Mouse (Mus musculus) midbrain, embryonic 11.5 days (tissue): Measurements from ENCODE around the gene Atpif1. TPM values are rescaled to one million over a fixed set of nuclear protein-coding genes. Genes with fewer than 3 reads are reported as not detected.

Source experiments
- ATAC-seq: fragments of 200-750 bp; cut with Nextera tagmentation; 2 replicates; pipeline ENCODE4 v1.8.0; 2017; ENCODE audit warnings: moderate TSS enrichment, moderate library complexity; ENCODE audit not compliant: low FRiP score
- DNase-seq: peaks from one replicate; pipeline ENCODE4 v3.0.0; 2015; ENCODE audit warnings: low spot score; ENCODE audit errors: missing footprints
- H3K27ac ChIP-seq: fragments of 300-500 bp; sonication (generic); 2 replicates; pipeline ENCODE4 v1.5.1; 2014; ENCODE audit warnings: low read depth, low read length
- H3K27me3 ChIP-seq: fragments of 300-500 bp; sonication (generic); 2 replicates; pipeline ENCODE4 v1.6.1; 2014; ENCODE audit warnings: mild to moderate bottlenecking, low read length, moderate library complexity, mixed read lengths; ENCODE audit not compliant: control insufficient read depth, insufficient read depth
- H3K36me3 ChIP-seq: fragments of 300-500 bp; sonication (generic); 2 replicates; pipeline ENCODE4 v1.6.1; 2014; ENCODE audit warnings: mild to moderate bottlenecking, low read length, moderate library complexity, mixed read lengths; ENCODE audit not compliant: control insufficient read depth, insufficient read depth
- H3K4me1 ChIP-seq: fragments of 300-500 bp; sonication (generic); 2 replicates; pipeline ENCODE4 v1.6.1; 2014; ENCODE audit warnings: low read length; ENCODE audit not compliant: control insufficient read depth, insufficient read depth
- H3K4me2 ChIP-seq: fragments of 300-500 bp; sonication (generic); 2 replicates; pipeline ENCODE4 v1.6.1; 2014; ENCODE audit warnings: mild to moderate bottlenecking, moderate library complexity
- H3K4me3 ChIP-seq: fragments of 300-500 bp; sonication (generic); 2 replicates; pipeline ENCODE4 v1.5.1; 2014; ENCODE audit warnings: low read depth, low read length
- H3K9ac ChIP-seq: fragments of 300-500 bp; sonication (generic); 2 replicates; pipeline ENCODE4 v1.6.1; 2014; ENCODE audit warnings: low read length
- H3K9me3 ChIP-seq: fragments of 300-500 bp; sonication (generic); 2 replicates; pipeline ENCODE4 v1.6.1; 2016; ENCODE audit warnings: low read length; ENCODE audit not compliant: control insufficient read depth
- WGBS: fragments of 180-500 bp; shearing (Covaris S2); extraction: QIAGEN DNeasy Blood & Tissue Kit; methylation state at CpG from one replicate; pipeline ENCODE4 v1.1.7; 2014; 5-methylcytosine and 5-hydroxymethylcytosine counted together
- polyA plus RNA-seq: library from polyadenylated mRNA; unstranded; fragments of >200 nt; fragmentation: Nextera tagmentation; extraction: Ambion mirVana; gene quantifications from 2 replicates; pipeline ENCODE4 v1.2.1, GENCODE M21; 2014

Gene Atpif1
- polyA plus RNA-seq, 1 experiment from 2014 or later = 1,016 TPM

GRCm38 (mm10) chr4:132532496-132532895 is 963 bp downstream of the Atpif1 start:
- Histone ChIP-seq H3K36me3 (peaks cover 6% of the 10 kb centered on the region; the same call in 1 of the 2 replicates), H3K27ac (no peak overlapping the region), H3K4me2 (peak overlapping the region; percentile 82), H3K9ac (peak overlapping the region; percentile 80), H3K4me3 (peak overlapping the region; percentile 57), H3K27me3 (no peaks in the 10 kb centered on the region), H3K9me3 (no peaks in the 10 kb centered on the region), H3K4me1 (peaks cover 24% of the 10 kb centered on the region)
- no peak for DNase-seq
- WGBS = 47% methylated on average over 5 of the region's 5 CpGs
- ATAC-seq = no peak

DNA sequence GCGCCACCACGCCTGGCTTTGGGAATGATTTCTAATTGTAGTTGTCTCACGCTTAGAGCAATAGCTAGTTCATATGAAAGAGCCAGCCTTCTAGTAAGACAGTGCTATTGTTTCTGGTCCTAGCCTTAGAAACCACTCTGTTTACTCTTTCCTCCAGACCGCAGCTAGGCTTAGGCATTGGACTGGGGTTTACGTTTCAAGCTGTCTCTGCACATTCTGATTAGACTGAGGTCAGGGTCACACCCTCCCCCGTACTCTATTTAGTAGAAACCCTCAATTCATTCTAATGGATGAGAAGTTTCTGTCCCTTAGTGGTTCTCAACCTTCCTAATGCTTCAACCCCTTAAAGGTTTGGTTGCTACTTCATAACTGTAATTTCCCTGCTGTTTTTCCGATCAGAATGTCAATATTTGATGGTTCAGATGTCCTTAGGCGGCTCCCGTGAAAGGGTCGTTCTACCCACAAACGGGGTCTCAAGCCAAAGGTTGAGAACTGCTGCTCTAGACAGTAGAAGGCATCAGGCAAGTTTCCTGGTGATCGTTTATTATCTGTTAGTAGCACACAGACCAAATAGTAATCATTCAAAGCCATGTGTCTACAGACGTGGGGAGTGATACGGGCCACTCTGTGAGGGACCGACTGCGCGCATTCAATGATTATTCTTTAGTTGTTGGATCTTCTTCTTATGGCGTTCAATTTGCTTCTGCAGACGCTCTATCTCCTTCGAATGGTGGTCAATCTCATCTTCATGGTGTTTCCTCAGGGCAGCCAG is 3.2 kb downstream of the Atpif1 start:
- H3K4me3 ChIP-seq = no peak overlapping the region
- DNase-seq (no peak), ATAC-seq (no peak)
- no peak overlapping the region for H3K9ac ChIP-seq
- H3K9me3 ChIP-seq = no peaks in the 10 kb centered on the region
- H3K36me3 ChIP-seq = peaks cover 6% of the 10 kb centered on the region; the same call in 1 of the 2 replicates
- no peak overlapping the region for H3K4me2 ChIP-seq
- H3K27me3 ChIP-seq = no peaks in the 10 kb centered on the region
- WGBS = 94% methylated on average over 20 of the region's 20 CpGs
- H3K4me1 ChIP-seq = peaks cover 9% of the 10 kb centered on the region; the same call in 1 of the 2 replicates
- no peak overlapping the region for H3K27ac ChIP-seq

DNA sequence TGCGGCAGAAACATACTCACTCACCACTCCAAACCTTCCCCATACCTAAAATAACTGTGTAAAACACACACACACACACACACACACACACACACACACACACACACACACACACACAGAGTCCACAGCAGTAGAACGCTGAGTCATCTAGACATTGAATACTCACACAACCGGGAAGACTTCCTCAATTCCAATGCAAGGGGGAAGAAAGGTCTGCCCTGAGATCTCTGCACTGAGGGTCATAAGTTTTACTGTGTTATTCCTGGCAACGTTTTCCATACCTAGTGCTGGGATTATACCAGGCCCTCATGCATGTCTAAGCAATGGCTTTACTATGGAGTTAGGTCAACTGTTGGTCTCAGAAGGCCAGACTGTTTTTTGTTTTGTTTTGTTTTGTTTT is 4.1 kb downstream of the Atpif1 start:
- Histone ChIP-seq H3K36me3 (peaks cover 6% of the 10 kb centered on the region; the same call in 1 of the 2 replicates), H3K4me1 (peaks cover 11% of the 10 kb centered on the region; the same call in 1 of the 2 replicates), H3K27me3 (no peaks in the 10 kb centered on the region), H3K9me3 (no peaks in the 10 kb centered on the region), H3K9ac (no peak overlapping the region), H3K27ac (no peak overlapping the region), H3K4me2 (no peak overlapping the region), H3K4me3 (no peak overlapping the region)
- DNase-seq (no peak), ATAC-seq (no peak)
- 90% methylated on average over 4 of the region's 4 CpGs for WGBS

DNA sequence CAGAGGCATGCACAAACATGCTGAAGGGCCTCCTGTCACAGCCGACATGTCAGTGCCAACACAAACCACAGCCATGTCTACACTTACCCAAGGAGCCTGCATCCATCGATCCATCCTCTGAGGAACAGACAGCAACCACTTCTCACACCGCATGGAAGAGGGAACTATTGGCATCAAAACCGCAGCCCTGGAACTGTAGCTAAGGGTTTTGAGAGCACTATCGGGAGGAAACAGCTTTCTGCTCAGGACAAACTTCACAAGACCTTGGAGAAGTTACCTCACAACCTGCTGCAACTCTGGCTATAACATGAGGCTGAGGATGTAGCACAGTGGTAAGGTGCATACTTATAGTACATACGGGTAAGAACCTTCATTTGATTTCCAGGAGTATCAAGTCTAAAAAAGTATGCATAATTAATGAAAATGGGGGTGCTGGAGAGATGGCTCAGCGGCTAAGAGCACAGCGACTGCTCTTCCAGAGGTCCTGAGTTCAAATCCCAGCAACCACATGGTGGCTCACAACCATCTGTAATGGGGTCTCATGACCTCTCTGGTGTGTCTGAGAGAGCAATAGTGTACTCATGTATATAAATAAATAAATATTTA is 5.4 kb downstream of the Atpif1 start:
- no peaks in the 10 kb centered on the region for H3K9me3 ChIP-seq
- peaks cover 6% of the 10 kb centered on the region; the same call in 1 of the 2 replicates for H3K36me3 ChIP-seq
- ATAC-seq = no peak
- no peak for DNase-seq
- no peak overlapping the region for H3K9ac ChIP-seq
- no peak overlapping the region for H3K4me2 ChIP-seq
- no peak overlapping the region for H3K27ac ChIP-seq
- peaks cover 8% of the 10 kb centered on the region; the same call in 1 of the 2 replicates for H3K4me1 ChIP-seq
- no peaks in the 10 kb centered on the region for H3K27me3 ChIP-seq
- no peak overlapping the region for H3K4me3 ChIP-seq
- 91% methylated on average over 8 of the region's 8 CpGs for WGBS

DNA sequence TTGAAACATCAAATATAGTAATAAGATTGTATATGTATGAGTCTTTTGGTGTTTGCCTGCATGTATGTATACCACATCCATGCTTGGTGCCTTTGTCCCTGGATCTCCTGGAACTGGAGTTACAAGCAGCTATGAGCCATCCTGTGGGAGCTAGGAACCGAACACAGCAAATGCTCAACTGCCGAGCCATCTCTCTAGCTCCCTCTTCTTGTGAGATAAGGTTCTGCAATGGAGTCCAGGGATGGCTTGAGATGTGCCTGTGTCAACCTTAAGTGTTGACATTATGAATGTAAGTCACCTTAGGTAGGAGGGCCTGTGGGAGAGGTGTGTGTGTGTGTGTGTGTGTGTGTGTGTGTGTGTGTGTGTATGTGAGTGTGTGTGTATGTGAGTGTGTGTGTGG is 6.8 kb downstream of the Atpif1 start:
- H3K4me1 ChIP-seq = peaks cover 3% of the 10 kb centered on the region; the same call in 1 of the 2 replicates
- H3K27me3 ChIP-seq = no peaks in the 10 kb centered on the region
- no peaks in the 10 kb centered on the region for H3K9me3 ChIP-seq
- 46% methylated on average over 2 of the region's 2 CpGs for WGBS
- H3K4me3 ChIP-seq = no peak overlapping the region
- no peak overlapping the region for H3K9ac ChIP-seq
- no peak overlapping the region for H3K27ac ChIP-seq
- no peak overlapping the region for H3K4me2 ChIP-seq
- DNase-seq (no peak), ATAC-seq (no peak)
- H3K36me3 ChIP-seq = peaks cover 6% of the 10 kb centered on the region; the same call in 1 of the 2 replicates

DNA sequence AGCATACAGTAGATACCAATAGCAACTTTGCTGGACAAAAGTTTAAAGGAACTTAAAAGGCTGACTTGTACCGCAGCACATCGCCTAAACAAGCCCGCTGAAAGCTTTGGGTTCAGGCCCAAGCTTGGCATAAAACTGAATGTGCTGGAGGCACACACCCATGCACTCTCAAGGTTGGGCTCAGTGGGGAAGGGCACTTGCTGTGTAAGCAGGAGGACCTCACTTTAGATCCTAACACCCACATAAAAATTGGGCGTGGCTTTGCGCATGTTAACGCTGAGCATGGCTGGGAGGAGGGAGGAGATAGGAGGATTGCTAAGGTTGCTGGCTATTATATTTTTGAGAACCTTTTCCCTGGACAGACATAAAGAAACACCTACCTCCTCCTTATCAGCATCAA is 8.7 kb downstream of the Atpif1 start:
- H3K4me1 ChIP-seq = peaks cover 3% of the 10 kb centered on the region; the same call in 1 of the 2 replicates
- H3K36me3 ChIP-seq = no peaks in the 10 kb centered on the region

DNA sequence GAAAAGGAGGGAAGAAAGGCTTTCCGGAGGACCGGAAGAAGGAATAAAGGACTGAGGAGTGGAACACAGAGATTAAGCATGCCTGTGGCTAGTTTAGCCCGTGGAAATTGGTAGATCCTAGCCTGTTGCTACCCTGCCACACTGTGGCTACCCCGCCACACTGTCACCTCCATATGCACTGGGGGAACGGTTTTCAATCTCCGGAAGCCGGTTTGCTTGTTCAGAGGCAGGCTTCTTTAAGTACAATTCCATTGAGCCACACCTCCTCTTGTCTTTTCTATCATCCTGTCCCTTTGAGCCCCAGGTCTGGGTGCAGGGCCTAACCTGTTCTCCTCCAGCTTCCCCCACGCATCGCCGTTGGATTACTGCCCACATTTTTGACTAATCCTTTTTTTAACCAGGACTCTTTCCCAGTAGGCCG is 9.1 kb downstream of the Atpif1 start:
- ATAC-seq (no peak), DNase-seq (peak; percentile 88)
- H3K4me1 ChIP-seq = peaks cover 3% of the 10 kb centered on the region; the same call in 1 of the 2 replicates
- H3K27me3 ChIP-seq = no peaks in the 10 kb centered on the region
- WGBS = 9% methylated on average over 11 of the region's 11 CpGs
- H3K9me3 ChIP-seq = no peaks in the 10 kb centered on the region
- no peaks in the 10 kb centered on the region for H3K36me3 ChIP-seq
- H3K4me3 ChIP-seq = no peak overlapping the region
- H3K27ac ChIP-seq = no peak overlapping the region
- no peak overlapping the region for H3K4me2 ChIP-seq
- H3K9ac ChIP-seq = peak overlapping the region; percentile 27; the same call in 1 of the 2 replicates

More for the DNA sequence above, 8.7 kb downstream of the Atpif1 start:
- no peak for ATAC-seq
- H3K4me3 ChIP-seq = no peak overlapping the region
- no peak overlapping the region for H3K4me2 ChIP-seq
- no peaks in the 10 kb centered on the region for H3K9me3 ChIP-seq
- no peak overlapping the region for H3K27ac ChIP-seq
- H3K9ac ChIP-seq = peak overlapping the region; percentile 27; the same call in 1 of the 2 replicates
- no peaks in the 10 kb centered on the region for H3K27me3 ChIP-seq
- WGBS = 46% methylated on average over 6 of the region's 6 CpGs
- no peak for DNase-seq

- Histone ChIP-seq H3K9ac (no peak overlapping the region), H3K9me3 (no peaks in the 10 kb centered on the region), H3K4me2 (no peak overlapping the region), H3K4me3 (no peak overlapping the region), H3K27ac (no peak overlapping the region), H3K27me3 (no peaks in the 10 kb centered on the region), H3K4me1 (peaks cover 3% of the 10 kb centered on the region; the same call in 1 of the 2 replicates), H3K36me3 (no peaks in the 10 kb centered on the region)
- DNase-seq (no peak), ATAC-seq (no peak)
- WGBS = 89% methylated on average over 3 of the region's 3 CpGs
Measured at GRCm38 (mm10) chr4:132519188-132519587, 14.3 kb downstream of the Atpif1 start.

DNA sequence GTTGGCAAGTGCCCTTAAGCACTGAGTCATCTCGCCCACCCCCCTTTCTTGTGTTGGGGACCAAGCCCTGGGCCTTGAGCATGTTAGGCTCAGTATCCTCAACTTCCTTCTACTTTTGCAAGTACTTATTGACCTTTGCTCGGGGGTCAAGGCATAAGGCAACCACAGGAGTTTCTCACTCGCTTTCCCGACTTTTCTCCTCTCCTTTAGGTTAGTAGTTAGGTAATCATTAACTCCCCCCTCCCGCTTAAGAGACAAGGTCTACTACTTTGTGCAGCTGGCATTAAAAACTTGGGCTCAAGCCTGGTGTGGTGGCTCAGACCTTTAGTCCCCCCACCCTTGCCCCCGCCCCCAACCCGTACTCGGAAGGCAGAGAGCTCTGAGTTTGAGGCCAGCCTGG is 15.4 kb downstream of the Atpif1 start:
- H3K9me3 ChIP-seq = no peaks in the 10 kb centered on the region
- ATAC-seq (no peak), DNase-seq (no peak)
- H3K4me1 ChIP-seq = peaks cover 3% of the 10 kb centered on the region; the same call in 1 of the 2 replicates
- no peak overlapping the region for H3K4me2 ChIP-seq
- H3K4me3 ChIP-seq = no peak overlapping the region
- WGBS = 84% methylated on average over 8 of the region's 8 CpGs
- peaks cover 2% of the 10 kb centered on the region; the same call in 1 of the 2 replicates for H3K27me3 ChIP-seq
- no peak overlapping the region for H3K27ac ChIP-seq
- H3K36me3 ChIP-seq = no peaks in the 10 kb centered on the region
- no peak overlapping the region for H3K9ac ChIP-seq
